Mouse (Mus musculus): ENCODE results near the gene Fank1. TPM values are rescaled to one million over a fixed set of nuclear protein-coding genes. Genes with fewer than 3 reads are reported as not detected.

Fank1 gene
- polyA plus RNA-seq, 2 experiments = 0.30 to 0.31 TPM

- Histone ChIP-seq H3K4me2 (replicated peaks; ENCODE audit: low read depth, low read length, severe bottlenecking) (no peak overlapping the region), H3K4me3 (replicated peaks; ENCODE audit: low read length) (no peak overlapping the region), H3K9ac (ENCODE audit: low read depth, low read length, severe bottlenecking) (no peak overlapping the region), H3K27ac (replicated peaks; ENCODE audit: low read depth, low read length) (no peak overlapping the region), H3K9me3 (ENCODE audit: control insufficient read depth, low read length) (no peaks in the 10 kb centered on the region), H3K36me3 (ENCODE audit: control insufficient read depth, insufficient read depth, low read length) (no peaks in the 10 kb centered on the region), H3K4me1 (ENCODE audit: control insufficient read depth, insufficient read depth, low read length) (no peaks in the 10 kb centered on the region), H3K27me3 (ENCODE audit: control insufficient read depth, insufficient read depth, low read length) (no peaks in the 10 kb centered on the region)
- WGBS = 77% methylated on average over 4 of the region's 4 CpGs
- no peak for TF ChIP-seq POLR2A (IDR thresholded peaks at IDR 0.05; ENCODE audit: borderline replicate concordance, extremely low read depth, insufficient read depth, insufficient read length)
- ATAC-seq (ENCODE audit: low FRiP score, low read depth) (no peak), DNase-seq (ENCODE audit: low spot score) (no peak)
Measured at GRCm38 (mm10) chr7:133768027-133768426, 8.6 kb upstream of the Fank1 start.

- no peak overlapping the region for H3K4me2 ChIP-seq (replicated peaks; ENCODE audit: low read depth, low read length, severe bottlenecking)
- 66% methylated on average over 5 of the region's 5 CpGs for WGBS
- no peak for TF ChIP-seq POLR2A (IDR thresholded peaks at IDR 0.05; ENCODE audit: borderline replicate concordance, extremely low read depth, insufficient read depth, insufficient read length)
- no peak overlapping the region for H3K27ac ChIP-seq (replicated peaks; ENCODE audit: low read depth, low read length)
- no peak overlapping the region for H3K4me3 ChIP-seq (replicated peaks; ENCODE audit: low read length)
- H3K36me3 ChIP-seq (ENCODE audit: control insufficient read depth, insufficient read depth, low read length) = no peaks in the 10 kb centered on the region
- no peak for ATAC-seq (ENCODE audit: low FRiP score, low read depth)
- no peaks in the 10 kb centered on the region for H3K9me3 ChIP-seq (ENCODE audit: control insufficient read depth, low read length)
- H3K27me3 ChIP-seq (ENCODE audit: control insufficient read depth, insufficient read depth, low read length) = no peaks in the 10 kb centered on the region
- no peak overlapping the region for H3K9ac ChIP-seq (ENCODE audit: low read depth, low read length, severe bottlenecking)
- no peaks in the 10 kb centered on the region for H3K4me1 ChIP-seq (ENCODE audit: control insufficient read depth, insufficient read depth, low read length)
- DNase-seq (ENCODE audit: low spot score) = no peak
Measured at GRCm38 (mm10) chr7:133768517-133768916, 8.1 kb upstream of the Fank1 start.

GRCm38 (mm10) chr7:133775179-133775578, 1.5 kb upstream of the Fank1 start:
- peaks cover 3% of the 10 kb centered on the region; the same call in 1 of the 2 replicates for H3K4me1 ChIP-seq (ENCODE audit: control insufficient read depth, insufficient read depth, low read length)
- no peak for TF ChIP-seq POLR2A (IDR thresholded peaks at IDR 0.05; ENCODE audit: borderline replicate concordance, extremely low read depth, insufficient read depth, insufficient read length)
- DNase-seq (ENCODE audit: low spot score) (no peak), ATAC-seq (ENCODE audit: low FRiP score, low read depth) (no peak)
- no peaks in the 10 kb centered on the region for H3K36me3 ChIP-seq (ENCODE audit: control insufficient read depth, insufficient read depth, low read length)
- no peak overlapping the region for H3K27ac ChIP-seq (replicated peaks; ENCODE audit: low read depth, low read length)
- no peaks in the 10 kb centered on the region for H3K9me3 ChIP-seq (ENCODE audit: control insufficient read depth, low read length)
- H3K27me3 ChIP-seq (ENCODE audit: control insufficient read depth, insufficient read depth, low read length) = peaks cover 3% of the 10 kb centered on the region; the same call in 1 of the 2 replicates
- H3K4me2 ChIP-seq (replicated peaks; ENCODE audit: low read depth, low read length, severe bottlenecking) = no peak overlapping the region
- WGBS = 76% methylated on average over 5 of the region's 5 CpGs
- no peak overlapping the region for H3K9ac ChIP-seq (ENCODE audit: low read depth, low read length, severe bottlenecking)
- H3K4me3 ChIP-seq (replicated peaks; ENCODE audit: low read length) = no peak overlapping the region

- H3K9me3 ChIP-seq (ENCODE audit: control insufficient read depth, low read length) = no peaks in the 10 kb centered on the region
- WGBS = 6% methylated on average over 29 of the region's 38 CpGs
- peak overlapping the region; percentile 86 for H3K4me2 ChIP-seq (replicated peaks; ENCODE audit: low read depth, low read length, severe bottlenecking)
- DNase-seq (ENCODE audit: low spot score) = no peak
- peaks cover 3% of the 10 kb centered on the region; the same call in 1 of the 2 replicates for H3K4me1 ChIP-seq (ENCODE audit: control insufficient read depth, insufficient read depth, low read length)
- peak overlapping the region; percentile 67 for H3K9ac ChIP-seq (ENCODE audit: low read depth, low read length, severe bottlenecking)
- H3K36me3 ChIP-seq (ENCODE audit: control insufficient read depth, insufficient read depth, low read length) = no peaks in the 10 kb centered on the region
- no peak overlapping the region for H3K27ac ChIP-seq (replicated peaks; ENCODE audit: low read depth, low read length)
- ATAC-seq (ENCODE audit: low FRiP score, low read depth) = no peak; the same call in 1 of the 2 replicates
- peaks cover 3% of the 10 kb centered on the region; the same call in 1 of the 2 replicates for H3K27me3 ChIP-seq (ENCODE audit: control insufficient read depth, insufficient read depth, low read length)
- peak overlapping the region; percentile 75 for H3K4me3 ChIP-seq (replicated peaks; ENCODE audit: low read length)
- TF ChIP-seq POLR2A (IDR thresholded peaks at IDR 0.05; ENCODE audit: borderline replicate concordance, extremely low read depth, insufficient read depth, insufficient read length) = no peak
Measured at GRCm38 (mm10) chr7:133775796-133776625, 650 bp upstream of the Fank1 start.

GRCm38 (mm10) chr7:133781583-133781982, 4.9 kb downstream of the Fank1 start:
- H3K4me2 ChIP-seq (replicated peaks; ENCODE audit: low read depth, low read length, severe bottlenecking) = no peak overlapping the region
- H3K4me3 ChIP-seq (replicated peaks; ENCODE audit: low read length) = no peak overlapping the region
- no peaks in the 10 kb centered on the region for H3K27me3 ChIP-seq (ENCODE audit: control insufficient read depth, insufficient read depth, low read length)
- DNase-seq (ENCODE audit: low spot score) (no peak), ATAC-seq (ENCODE audit: low FRiP score, low read depth) (no peak)
- H3K9me3 ChIP-seq (ENCODE audit: control insufficient read depth, low read length) = no peaks in the 10 kb centered on the region
- H3K36me3 ChIP-seq (ENCODE audit: control insufficient read depth, insufficient read depth, low read length) = no peaks in the 10 kb centered on the region
- WGBS = 65% methylated on average over 6 of the region's 6 CpGs
- H3K9ac ChIP-seq (ENCODE audit: low read depth, low read length, severe bottlenecking) = no peak overlapping the region
- H3K27ac ChIP-seq (replicated peaks; ENCODE audit: low read depth, low read length) = no peak overlapping the region
- no peak for TF ChIP-seq POLR2A (IDR thresholded peaks at IDR 0.05; ENCODE audit: borderline replicate concordance, extremely low read depth, insufficient read depth, insufficient read length)
- H3K4me1 ChIP-seq (ENCODE audit: control insufficient read depth, insufficient read depth, low read length) = peaks cover 3% of the 10 kb centered on the region; the same call in 1 of the 2 replicates
